Mouse (Mus musculus) ovary, postnatal 14 days (tissue): ENCODE results near the gene Cldn13.
"Not testable (repeated sequence)": the region's sequence is repeated elsewhere in the genome, so short reads cannot be mapped to it uniquely, and the experiment has no call there.

Source experiments
- DNase-seq: peaks from one replicate; pipeline ENCODE4 v3.0.0; 2022; ENCODE audit warnings: low spot score

Gene Cldn13

GRCm38 (mm10) chr5:134915311-134915710 lies at the start of gene Cldn13:
Cldn13 (minus strand) TSS chr5:134915526.
- no peak for DNase-seq

GRCm38 (mm10) chr5:134964655-134965054 lies 49.3 kb upstream of the Cldn13 start:
- not testable (repeated sequence) for DNase-seq

- DNase-seq = no peak
Measured at GRCm38 (mm10) chr5:134963546-134963945, 48.2 kb upstream of the Cldn13 start.

GRCm38 (mm10) chr5:134961519-134961918 lies 46.2 kb upstream of the Cldn13 start:
- DNase-seq = no peak

GRCm38 (mm10) chr5:134960430-134960829 lies 45.1 kb upstream of the Cldn13 start:
- no peak for DNase-seq

- no peak for DNase-seq
Measured at GRCm38 (mm10) chr5:134959114-134959513, 43.8 kb upstream of the Cldn13 start.

- no peak for DNase-seq
Measured at GRCm38 (mm10) chr5:134955491-134955890, 40.2 kb upstream of the Cldn13 start.

- DNase-seq = no peak
Measured at GRCm38 (mm10) chr5:134951053-134951884, 35.9 kb upstream of the Cldn13 start.

GRCm38 (mm10) chr5:134948085-134948439 lies 32.7 kb upstream of the Cldn13 start:
- no peak for DNase-seq

- DNase-seq = no peak
Measured at GRCm38 (mm10) chr5:134947420-134948084, 32.2 kb upstream of the Cldn13 start.

GRCm38 (mm10) chr5:134946857-134947255 lies 31.5 kb upstream of the Cldn13 start, which contains the start of gene Cldn4:
Cldn4 (minus strand) TSS chr5:134946934.
- peak; percentile 34 for DNase-seq

- DNase-seq = no peak
Measured at GRCm38 (mm10) chr5:134946063-134946856, 30.9 kb upstream of the Cldn13 start.

- no peak for DNase-seq
Measured at GRCm38 (mm10) chr5:134945266-134945959, 30.1 kb upstream of the Cldn13 start.

GRCm38 (mm10) chr5:134944179-134944578 lies 28.9 kb upstream of the Cldn13 start:
- DNase-seq = no peak

- DNase-seq = no peak
Measured at GRCm38 (mm10) chr5:134942740-134943139, 27.4 kb upstream of the Cldn13 start.

GRCm38 (mm10) chr5:134941472-134942209 lies 26.3 kb upstream of the Cldn13 start:
- no peak for DNase-seq

GRCm38 (mm10) chr5:134939554-134939953 lies 24.2 kb upstream of the Cldn13 start:
- not testable (repeated sequence) for DNase-seq

GRCm38 (mm10) chr5:134939069-134939468 lies 23.7 kb upstream of the Cldn13 start:
- DNase-seq = no peak

- no peak for DNase-seq
Measured at GRCm38 (mm10) chr5:134936626-134937185, 21.4 kb upstream of the Cldn13 start.

- no peak for DNase-seq
Measured at GRCm38 (mm10) chr5:134936051-134936450, 20.7 kb upstream of the Cldn13 start.

- no peak for DNase-seq
Measured at GRCm38 (mm10) chr5:134934666-134935065, 19.3 kb upstream of the Cldn13 start.
